Mouse (Mus musculus): ENCODE data around the gene Klk1b24. TPM values are rescaled to one million over a fixed set of nuclear protein-coding genes. Genes with fewer than 3 reads are reported as not detected.

The Klk1b24 gene
- polyA plus RNA-seq, 1 experiment from 2014 or later: not detected

GRCm38 (mm10) chr7:44240712-44241111, 52.7 kb downstream of the Klk1b24 start:
- Histone ChIP-seq H3K9me3 (no peaks in the 10 kb centered on the region), H3K36me3 (replicated peaks) (no peaks in the 10 kb centered on the region), H3K4me1 (peaks cover 7% of the 10 kb centered on the region), H3K4me3 (replicated peaks) (no peak overlapping the region), H3K9ac (no peak overlapping the region), H3K27me3 (no peaks in the 10 kb centered on the region), H3K4me2 (no peak overlapping the region), H3K27ac (no peak overlapping the region)
- WGBS: 52% methylated on average over 1 of the region's 1 CpGs
- ATAC-seq (ENCODE audit: low FRiP score): no peak

- ATAC-seq (ENCODE audit: low FRiP score): no peak
- H3K27ac ChIP-seq: no peak overlapping the region
- peaks cover 8% of the 10 kb centered on the region for H3K4me1 ChIP-seq
- no peak overlapping the region for H3K9ac ChIP-seq
- no peaks in the 10 kb centered on the region for H3K27me3 ChIP-seq
- WGBS: 71% methylated on average over 2 of the region's 2 CpGs
- H3K4me2 ChIP-seq: no peak overlapping the region
- H3K9me3 ChIP-seq: no peaks in the 10 kb centered on the region
- no peak overlapping the region for H3K4me3 ChIP-seq (replicated peaks)
- H3K36me3 ChIP-seq (replicated peaks): no peaks in the 10 kb centered on the region
Observed at GRCm38 (mm10) chr7:44241163-44241562, 53.1 kb downstream of the Klk1b24 start.

Other genes starting within 250 kb of the Klk1b24 start
- not detected in 2 replicates for gene Klk1b8, start 237.6 kb upstream of the Klk1b24 start, polyA plus RNA-seq (2016; fragmentation: Nextera tagmentation; extraction: Ambion mirVana)
- not detected in 2 replicates for gene Klk1b1, start 221.5 kb upstream of the Klk1b24 start, polyA plus RNA-seq (2016; fragmentation: Nextera tagmentation; extraction: Ambion mirVana)
- gene Klk1b9, start 212.2 kb upstream of the Klk1b24 start, polyA plus RNA-seq (2016; fragmentation: Nextera tagmentation; extraction: Ambion mirVana): not detected in 2 replicates
- gene Klk1b11, start 192.4 kb upstream of the Klk1b24 start, polyA plus RNA-seq (2016; fragmentation: Nextera tagmentation; extraction: Ambion mirVana): not detected in 2 replicates
- not detected in 2 replicates for gene Klk1b26, start 176.1 kb upstream of the Klk1b24 start, polyA plus RNA-seq (2016; fragmentation: Nextera tagmentation; extraction: Ambion mirVana)
- gene Klk1b27, start 135.9 kb upstream of the Klk1b24 start, polyA plus RNA-seq (2016; fragmentation: Nextera tagmentation; extraction: Ambion mirVana): not detected in 2 replicates
- gene Klk1b21, start 85.9 kb upstream of the Klk1b24 start, polyA plus RNA-seq (2016; fragmentation: Nextera tagmentation; extraction: Ambion mirVana): not detected in 2 replicates
- not detected in 2 replicates for gene Klk1b22, start 75.6 kb upstream of the Klk1b24 start, polyA plus RNA-seq (2016; fragmentation: Nextera tagmentation; extraction: Ambion mirVana)
- not detected in 2 replicates for gene Klk1b16, start 51.5 kb upstream of the Klk1b24 start, polyA plus RNA-seq (2016; fragmentation: Nextera tagmentation; extraction: Ambion mirVana)
- not detected in 2 replicates for gene Klk1b3, start 10.0 kb downstream of the Klk1b24 start, polyA plus RNA-seq (2016; fragmentation: Nextera tagmentation; extraction: Ambion mirVana)
- not detected in 2 replicates for gene Klk1b4, start 19.2 kb downstream of the Klk1b24 start, polyA plus RNA-seq (2016; fragmentation: Nextera tagmentation; extraction: Ambion mirVana)
- gene Klk1b5, start 27.7 kb downstream of the Klk1b24 start, polyA plus RNA-seq (2016; fragmentation: Nextera tagmentation; extraction: Ambion mirVana): not detected in 2 replicates
- not detected in 2 replicates for gene Klk1, start 37.1 kb downstream of the Klk1b24 start, polyA plus RNA-seq (2016; fragmentation: Nextera tagmentation; extraction: Ambion mirVana)
- gene Gm36864, start 47.9 kb downstream of the Klk1b24 start, polyA plus RNA-seq (2016; fragmentation: Nextera tagmentation; extraction: Ambion mirVana): not detected in 2 replicates
- 1.1 and 1.3 TPM in 2 replicates for gene 1700028J19Rik, start 58.5 kb downstream of the Klk1b24 start, polyA plus RNA-seq (2016; fragmentation: Nextera tagmentation; extraction: Ambion mirVana)
- 195 and 203 TPM in 2 replicates for gene 2410002F23Rik, start 58.5 kb downstream of the Klk1b24 start, polyA plus RNA-seq (2016; fragmentation: Nextera tagmentation; extraction: Ambion mirVana)
- gene Acp4, start 69.1 kb downstream of the Klk1b24 start, polyA plus RNA-seq (2016; fragmentation: Nextera tagmentation; extraction: Ambion mirVana): 0.11 and 0.17 TPM in 2 replicates
- gene Gm15517, start 73.2 kb downstream of the Klk1b24 start, polyA plus RNA-seq (2016; fragmentation: Nextera tagmentation; extraction: Ambion mirVana): not detected in 2 replicates
- 2.5 and 2.9 TPM in 2 replicates for gene Clec11a, start 118.7 kb downstream of the Klk1b24 start, polyA plus RNA-seq (2016; fragmentation: Nextera tagmentation; extraction: Ambion mirVana)
- 7.7 and 8.0 TPM in 2 replicates for gene Shank1, start 122.0 kb downstream of the Klk1b24 start, polyA plus RNA-seq (2016; fragmentation: Nextera tagmentation; extraction: Ambion mirVana)
- 5.5 and 6.6 TPM in 2 replicates for gene Syt3, start 195.9 kb downstream of the Klk1b24 start, polyA plus RNA-seq (2016; fragmentation: Nextera tagmentation; extraction: Ambion mirVana)
- 0.86 and 1.5 TPM in 2 replicates for gene 1700008O03Rik, start 197.6 kb downstream of the Klk1b24 start, polyA plus RNA-seq (2016; fragmentation: Nextera tagmentation; extraction: Ambion mirVana)
- 10.6 and 12.0 TPM in 2 replicates for gene Lrrc4b, start 240.8 kb downstream of the Klk1b24 start, polyA plus RNA-seq (2016; fragmentation: Nextera tagmentation; extraction: Ambion mirVana)